Mouse (Mus musculus) intestine, embryonic 15.5 days (tissue): ENCODE measurements around the gene Cabp7. TPM values are rescaled to one million over a fixed set of nuclear protein-coding genes. Genes with fewer than 3 reads are reported as not detected.
A peak's percentile ranks its signal among the peaks of the same experiment; 100 is the strongest.

Source experiments
- ATAC-seq: fragments of 200-750 bp; cut with Nextera tagmentation; 2 replicates; pipeline ENCODE4 v1.8.0; 2017; ENCODE audit warnings: moderate TSS enrichment, moderate library complexity
- H3K27ac ChIP-seq: fragments of 300-500 bp; sonication (generic); 2 replicates; pipeline ENCODE4 v1.5.1; 2015; ENCODE audit warnings: mild to moderate bottlenecking, inconsistent platforms
- H3K27me3 ChIP-seq: fragments of 300-500 bp; sonication (generic); replicated peaks from 2 replicates; pipeline ENCODE4 v1.6.1; 2015; ENCODE audit warnings: inconsistent platforms
- H3K36me3 ChIP-seq: fragments of 300-500 bp; sonication (generic); 2 replicates; pipeline ENCODE4 v1.6.1; 2015; ENCODE audit warnings: inconsistent platforms
- H3K4me1 ChIP-seq: fragments of 300-500 bp; sonication (generic); replicated peaks from 2 replicates; pipeline ENCODE4 v1.6.1; 2015; ENCODE audit warnings: inconsistent platforms
- H3K4me2 ChIP-seq: fragments of 300-500 bp; sonication (generic); replicated peaks from 2 replicates; pipeline ENCODE4 v1.6.1; 2015; ENCODE audit warnings: mild to moderate bottlenecking, inconsistent platforms
- H3K4me3 ChIP-seq: fragments of 300-500 bp; sonication (generic); replicated peaks from 2 replicates; pipeline ENCODE4 v1.5.1; 2015; ENCODE audit warnings: inconsistent platforms
- H3K9ac ChIP-seq: fragments of 300-500 bp; sonication (generic); 2 replicates; pipeline ENCODE4 v1.6.1; 2015; ENCODE audit warnings: inconsistent platforms
- H3K9me3 ChIP-seq: fragments of 300-500 bp; sonication (generic); 2 replicates; pipeline ENCODE4 v1.6.1; 2016; ENCODE audit warnings: inconsistent platforms
- WGBS: fragments of 180-500 bp; shearing (Covaris S2); methylation state at CpG from one replicate; pipeline ENCODE4 v1.1.7; 2015; 5-methylcytosine and 5-hydroxymethylcytosine counted together
- polyA plus RNA-seq: library from polyadenylated mRNA; unstranded; fragments of >200 nt; fragmentation: Nextera tagmentation; extraction: Ambion mirVana; gene quantifications from 2 replicates; pipeline ENCODE4 v1.2.1, GENCODE M21; 2015

Gene Cabp7
- polyA plus RNA-seq, result 0.13 and 0.21 TPM in 2 replicates

GRCm38 (mm10) chr11:4746733-4747132 lies at the start of gene Cabp7:
Gene Cabp7, minus strand, starts transcription at chr11:4746778.
- H3K36me3 ChIP-seq, result no peaks in the 10 kb centered on the region
- peaks cover 84% of the 10 kb centered on the region for H3K27me3 ChIP-seq
- peak within 1 kb of the TSS; percentile 94 for H3K4me2 ChIP-seq
- under 1% methylated on average over 49 of the region's 73 CpGs for WGBS
- H3K9ac ChIP-seq, result 0 out of 2 replicates have a peak within 1 kb of the TSS, but pooled peaks have one; percentile 4
- no peak within 1 kb of the TSS for H3K27ac ChIP-seq
- ATAC-seq, result 0 out of 2 replicates have a peak, but pooled peaks have one; percentile 18
- peak within 1 kb of the TSS; percentile 49 for H3K4me3 ChIP-seq
- H3K4me1 ChIP-seq, result peaks cover 13% of the 10 kb centered on the region
- no peaks in the 10 kb centered on the region for H3K9me3 ChIP-seq

GRCm38 (mm10) chr11:4793006-4793405 lies 46.4 kb upstream of the Cabp7 start:
- peaks cover 20% of the 10 kb centered on the region for H3K36me3 ChIP-seq
- H3K9ac ChIP-seq, result no peak overlapping the region
- no peak overlapping the region for H3K4me2 ChIP-seq
- no peaks in the 10 kb centered on the region for H3K9me3 ChIP-seq
- H3K4me1 ChIP-seq, result no peaks in the 10 kb centered on the region
- 34% methylated on average over 3 of the region's 3 CpGs for WGBS
- H3K27ac ChIP-seq, result no peak overlapping the region
- ATAC-seq, result no peak
- H3K27me3 ChIP-seq, result no peaks in the 10 kb centered on the region
- no peak overlapping the region for H3K4me3 ChIP-seq

- no peak for ATAC-seq
- Histone ChIP-seq H3K27me3 (no peaks in the 10 kb centered on the region), H3K4me1 (no peaks in the 10 kb centered on the region), H3K27ac (no peak overlapping the region), H3K36me3 (peaks cover 26% of the 10 kb centered on the region), H3K9me3 (no peaks in the 10 kb centered on the region), H3K4me2 (no peak overlapping the region), H3K9ac (no peak overlapping the region), H3K4me3 (no peak overlapping the region)
- 85% methylated on average over 6 of the region's 6 CpGs for WGBS
Observed at GRCm38 (mm10) chr11:4791549-4791948, 45.0 kb upstream of the Cabp7 start.

- Histone ChIP-seq H3K9me3 (no peaks in the 10 kb centered on the region), H3K27me3 (no peaks in the 10 kb centered on the region), H3K36me3 (peaks cover 33% of the 10 kb centered on the region), H3K4me3 (no peak overlapping the region), H3K4me2 (no peak overlapping the region), H3K9ac (no peak overlapping the region), H3K4me1 (no peaks in the 10 kb centered on the region), H3K27ac (no peak overlapping the region)
- 92% methylated on average over 5 of the region's 5 CpGs for WGBS
- no peak for ATAC-seq
Observed at GRCm38 (mm10) chr11:4789691-4790090, 43.1 kb upstream of the Cabp7 start.

- WGBS, result 85% methylated on average over 5 of the region's 5 CpGs
- Histone ChIP-seq H3K9ac (no peak overlapping the region), H3K9me3 (no peaks in the 10 kb centered on the region), H3K4me1 (no peaks in the 10 kb centered on the region), H3K27ac (no peak overlapping the region), H3K4me3 (no peak overlapping the region), H3K36me3 (peaks cover 22% of the 10 kb centered on the region), H3K27me3 (no peaks in the 10 kb centered on the region), H3K4me2 (no peak overlapping the region)
- ATAC-seq, result no peak
Observed at GRCm38 (mm10) chr11:4784629-4785142, 38.1 kb upstream of the Cabp7 start.

- H3K27ac ChIP-seq, result no peak overlapping the region
- no peaks in the 10 kb centered on the region for H3K9me3 ChIP-seq
- 77% methylated on average over 3 of the region's 3 CpGs for WGBS
Observed at GRCm38 (mm10) chr11:4783116-4783515, 36.5 kb upstream of the Cabp7 start.

GRCm38 (mm10) chr11:4780927-4781326 lies 34.3 kb upstream of the Cabp7 start:
- H3K4me2 ChIP-seq, result no peak overlapping the region
- peaks cover 17% of the 10 kb centered on the region for H3K36me3 ChIP-seq
- no peak for ATAC-seq
- H3K4me3 ChIP-seq, result no peak overlapping the region
- no peaks in the 10 kb centered on the region for H3K9me3 ChIP-seq
- no peak overlapping the region for H3K9ac ChIP-seq
- H3K27me3 ChIP-seq, result no peaks in the 10 kb centered on the region
- 76% methylated on average over 3 of the region's 3 CpGs for WGBS
- H3K4me1 ChIP-seq, result no peaks in the 10 kb centered on the region
- H3K27ac ChIP-seq, result no peak overlapping the region

More at GRCm38 (mm10) chr11:4783116-4783515, 36.5 kb upstream of the Cabp7 start:
- no peak for ATAC-seq
- H3K4me2 ChIP-seq, result no peak overlapping the region
- no peaks in the 10 kb centered on the region for H3K27me3 ChIP-seq
- H3K4me1 ChIP-seq, result no peaks in the 10 kb centered on the region
- H3K9ac ChIP-seq, result no peak overlapping the region
- no peak overlapping the region for H3K4me3 ChIP-seq
- peaks cover 18% of the 10 kb centered on the region for H3K36me3 ChIP-seq

- no peaks in the 10 kb centered on the region for H3K4me1 ChIP-seq
- no peak for ATAC-seq
- H3K4me2 ChIP-seq, result no peak overlapping the region
- no peak overlapping the region for H3K9ac ChIP-seq
- H3K27me3 ChIP-seq, result no peaks in the 10 kb centered on the region
- H3K36me3 ChIP-seq, result peaks cover 13% of the 10 kb centered on the region
- no peaks in the 10 kb centered on the region for H3K9me3 ChIP-seq
- no peak overlapping the region for H3K27ac ChIP-seq
- H3K4me3 ChIP-seq, result no peak overlapping the region
- WGBS, result 28% methylated on average over 3 of the region's 3 CpGs
Observed at GRCm38 (mm10) chr11:4772925-4773324, 26.3 kb upstream of the Cabp7 start.

GRCm38 (mm10) chr11:4771756-4772155 lies 25.2 kb upstream of the Cabp7 start:
- Histone ChIP-seq H3K4me3 (no peak overlapping the region), H3K9ac (no peak overlapping the region), H3K36me3 (peaks cover 8% of the 10 kb centered on the region; the same call in 1 of the 2 replicates), H3K27me3 (no peaks in the 10 kb centered on the region), H3K4me2 (no peak overlapping the region), H3K4me1 (no peaks in the 10 kb centered on the region), H3K27ac (no peak overlapping the region), H3K9me3 (no peaks in the 10 kb centered on the region)
- 73% methylated on average over 7 of the region's 7 CpGs for WGBS
- ATAC-seq, result no peak

GRCm38 (mm10) chr11:4769881-4770280 lies 23.3 kb upstream of the Cabp7 start:
- Histone ChIP-seq H3K4me1 (no peaks in the 10 kb centered on the region), H3K4me3 (no peak overlapping the region), H3K9ac (no peak overlapping the region), H3K36me3 (peaks cover 8% of the 10 kb centered on the region; the same call in 1 of the 2 replicates), H3K4me2 (no peak overlapping the region), H3K27me3 (no peaks in the 10 kb centered on the region), H3K27ac (no peak overlapping the region), H3K9me3 (no peaks in the 10 kb centered on the region)
- ATAC-seq, result no peak
- WGBS, result 91% methylated on average over 6 of the region's 6 CpGs

- no peak for ATAC-seq
- Histone ChIP-seq H3K9me3 (no peaks in the 10 kb centered on the region), H3K27ac (no peak overlapping the region), H3K4me1 (no peaks in the 10 kb centered on the region), H3K36me3 (peaks cover 8% of the 10 kb centered on the region; the same call in 1 of the 2 replicates), H3K27me3 (no peaks in the 10 kb centered on the region), H3K4me2 (no peak overlapping the region), H3K9ac (no peak overlapping the region), H3K4me3 (no peak overlapping the region)
- 70% methylated on average over 7 of the region's 7 CpGs for WGBS
Observed at GRCm38 (mm10) chr11:4769293-4769692, 22.7 kb upstream of the Cabp7 start.

GRCm38 (mm10) chr11:4768399-4768798 lies 21.8 kb upstream of the Cabp7 start:
- Histone ChIP-seq H3K27ac (no peak overlapping the region), H3K9ac (no peak overlapping the region), H3K4me2 (no peak overlapping the region), H3K27me3 (peaks cover 4% of the 10 kb centered on the region), H3K36me3 (peaks cover 8% of the 10 kb centered on the region; the same call in 1 of the 2 replicates), H3K4me1 (no peaks in the 10 kb centered on the region), H3K9me3 (no peaks in the 10 kb centered on the region), H3K4me3 (no peak overlapping the region)
- no peak for ATAC-seq
- 81% methylated on average over 4 of the region's 4 CpGs for WGBS

- peaks cover 3% of the 10 kb centered on the region; the same call in 1 of the 2 replicates for H3K4me1 ChIP-seq
- H3K4me3 ChIP-seq, result no peak overlapping the region
- H3K36me3 ChIP-seq, result no peaks in the 10 kb centered on the region
- H3K27me3 ChIP-seq, result peaks cover 30% of the 10 kb centered on the region
- no peak overlapping the region for H3K9ac ChIP-seq
- no peak overlapping the region for H3K4me2 ChIP-seq
- H3K27ac ChIP-seq, result no peak overlapping the region
- no peak for ATAC-seq
- 34% methylated on average over 5 of the region's 5 CpGs for WGBS
- H3K9me3 ChIP-seq, result no peaks in the 10 kb centered on the region
Observed at GRCm38 (mm10) chr11:4764476-4764875, 17.9 kb upstream of the Cabp7 start.
